Mouse (Mus musculus) MEL (cell line): ENCODE measurements around the gene Olfr707. TPM values are rescaled to one million over a fixed set of nuclear protein-coding genes. Genes with fewer than 3 reads are reported as not detected.

Experiments
- polyA plus RNA-seq, 2 experiments: library from polyadenylated mRNA; stranded (reverse) in 1 of 2; unstranded in 1 of 2; fragments of >175 nt in 1 of 2; fragments of >200 nt in 1 of 2; gene quantifications; 2 replicates each; pipeline versions ENCODE4 v1.2.1 to v1.2.4; 2012; ENCODE audit warnings: low replicate concordance in 2 of 2, low read depth in 1 of 2; ENCODE audit not compliant: insufficient read length in 2 of 2, insufficient read depth in 1 of 2, missing spikeins in 1 of 2
- total RNA-seq: library from RNA; depleted of rRNA; stranded (reverse); fragments of 300-350 nt; gene quantifications from 2 replicates; pipeline ENCODE4 v1.2.3, GENCODE M21; 2012; rRNA removed

Gene Olfr707
- total and polyA plus RNA-seq, 3 experiments = not detected

Other genes with a start within 250 kb of the Olfr707 start
- not detected in 2 replicates for gene Olfr693, start 220.7 kb downstream of the Olfr707 start, total RNA-seq
- not detected for gene Olfr693, start 220.7 kb downstream of the Olfr707 start, polyA plus RNA-seq
- not detected in 2 replicates for gene Olfr694, start 209.4 kb downstream of the Olfr707 start, total RNA-seq
- not detected for gene Olfr694, start 209.4 kb downstream of the Olfr707 start, polyA plus RNA-seq
- not detected in 2 replicates for gene Olfr695, start 184.8 kb downstream of the Olfr707 start, total RNA-seq
- not detected for gene Olfr695, start 184.8 kb downstream of the Olfr707 start, polyA plus RNA-seq
- not detected in 2 replicates for gene Olfr697, start 158.8 kb downstream of the Olfr707 start, total RNA-seq
- gene Olfr697, start 158.8 kb downstream of the Olfr707 start, polyA plus RNA-seq = not detected
- gene Olfr698, start 145.8 kb downstream of the Olfr707 start, total RNA-seq = not detected in 2 replicates
- not detected for gene Olfr698, start 145.8 kb downstream of the Olfr707 start, polyA plus RNA-seq
- not detected in 2 replicates for gene Olfr699, start 108.0 kb downstream of the Olfr707 start, total RNA-seq
- not detected for gene Olfr699, start 108.0 kb downstream of the Olfr707 start, polyA plus RNA-seq
- gene Olfr700, start 92.4 kb downstream of the Olfr707 start, total RNA-seq = not detected in 2 replicates
- gene Olfr700, start 92.4 kb downstream of the Olfr707 start, polyA plus RNA-seq = not detected
- gene Olfr701, start 87.1 kb downstream of the Olfr707 start, total RNA-seq = not detected in 2 replicates
- not detected for gene Olfr701, start 87.1 kb downstream of the Olfr707 start, polyA plus RNA-seq
- gene Olfr702, start 67.3 kb downstream of the Olfr707 start, total RNA-seq = not detected in 2 replicates
- not detected for gene Olfr702, start 67.3 kb downstream of the Olfr707 start, polyA plus RNA-seq
- not detected in 2 replicates for gene Olfr703, start 57.9 kb downstream of the Olfr707 start, total RNA-seq
- gene Olfr703, start 57.9 kb downstream of the Olfr707 start, polyA plus RNA-seq = not detected
- not detected in 2 replicates for gene Olfr704, start 38.1 kb downstream of the Olfr707 start, total RNA-seq
- gene Olfr704, start 38.1 kb downstream of the Olfr707 start, polyA plus RNA-seq = not detected
- not detected in 2 replicates for gene Olfr705, start 24.4 kb downstream of the Olfr707 start, total RNA-seq
- not detected for gene Olfr705, start 24.4 kb downstream of the Olfr707 start, polyA plus RNA-seq
- gene Olfr706, start 13.1 kb downstream of the Olfr707 start, total RNA-seq = not detected in 2 replicates
- not detected for gene Olfr706, start 13.1 kb downstream of the Olfr707 start, polyA plus RNA-seq
- gene Olfr1532-ps1, start 6.8 kb upstream of the Olfr707 start, total RNA-seq = not detected in 2 replicates
- gene Olfr1532-ps1, start 6.8 kb upstream of the Olfr707 start, polyA plus RNA-seq = not detected
- not detected in 2 replicates for gene Olfr709-ps1, start 31.0 kb upstream of the Olfr707 start, total RNA-seq
- not detected for gene Olfr709-ps1, start 31.0 kb upstream of the Olfr707 start, polyA plus RNA-seq
- not detected in 2 replicates for gene Olfr710, start 47.1 kb upstream of the Olfr707 start, total RNA-seq
- not detected for gene Olfr710, start 47.1 kb upstream of the Olfr707 start, polyA plus RNA-seq
- not detected in 2 replicates for gene Olfr6, start 62.7 kb upstream of the Olfr707 start, total RNA-seq
- gene Olfr6, start 62.7 kb upstream of the Olfr707 start, polyA plus RNA-seq = not detected
- not detected in 2 replicates for gene Olfr711, start 74.2 kb upstream of the Olfr707 start, total RNA-seq
- gene Olfr711, start 74.2 kb upstream of the Olfr707 start, polyA plus RNA-seq = not detected
- not detected in 2 replicates for gene Olfr2, start 104.8 kb upstream of the Olfr707 start, total RNA-seq
- not detected for gene Olfr2, start 104.8 kb upstream of the Olfr707 start, polyA plus RNA-seq
- gene Olfr713, start 129.9 kb upstream of the Olfr707 start, total RNA-seq = not detected in 2 replicates
- not detected for gene Olfr713, start 129.9 kb upstream of the Olfr707 start, polyA plus RNA-seq
- not detected in 2 replicates for gene Olfr714, start 169.7 kb upstream of the Olfr707 start, total RNA-seq
- not detected for gene Olfr714, start 169.7 kb upstream of the Olfr707 start, polyA plus RNA-seq
- gene Olfr17, start 192.0 kb upstream of the Olfr707 start, total RNA-seq = not detected in 2 replicates
- gene Olfr17, start 192.0 kb upstream of the Olfr707 start, polyA plus RNA-seq = not detected
- not detected in 2 replicates for gene Olfr715b, start 209.1 kb upstream of the Olfr707 start, total RNA-seq
- gene Olfr715b, start 209.1 kb upstream of the Olfr707 start, polyA plus RNA-seq = not detected
- not detected in 2 replicates for gene Olfr715, start 229.8 kb upstream of the Olfr707 start, total RNA-seq
- not detected for gene Olfr715, start 229.8 kb upstream of the Olfr707 start, polyA plus RNA-seq
- not detected in 2 replicates for gene Olfr716, start 237.1 kb upstream of the Olfr707 start, total RNA-seq
- gene Olfr716, start 237.1 kb upstream of the Olfr707 start, polyA plus RNA-seq = not detected